Mouse (Mus musculus): ENCODE measurements around the gene Acadl.

- no peak for TF ChIP-seq CTCF (IDR thresholded peaks at IDR 0.05; ENCODE audit: low read depth, low read length)
- TF ChIP-seq POLR2A (IDR thresholded peaks at IDR 0.05; ENCODE audit: borderline replicate concordance, low read depth, low read length): no peak
Observed at GRCm38 (mm10) chr1:66912305-66912704, 49.2 kb upstream of the Acadl start.
